Mouse (Mus musculus): ENCODE data around the gene Nudcd3.

Gene Nudcd3

GRCm38 (mm10) chr11:6200087-6200569 lies at the start of gene Nudcd3:
Gene Nudcd3 (minus strand): TSS chr11:6200415.
- DNase-seq (ENCODE audit: low read depth, low spot score): peak; percentile 90

DNA sequence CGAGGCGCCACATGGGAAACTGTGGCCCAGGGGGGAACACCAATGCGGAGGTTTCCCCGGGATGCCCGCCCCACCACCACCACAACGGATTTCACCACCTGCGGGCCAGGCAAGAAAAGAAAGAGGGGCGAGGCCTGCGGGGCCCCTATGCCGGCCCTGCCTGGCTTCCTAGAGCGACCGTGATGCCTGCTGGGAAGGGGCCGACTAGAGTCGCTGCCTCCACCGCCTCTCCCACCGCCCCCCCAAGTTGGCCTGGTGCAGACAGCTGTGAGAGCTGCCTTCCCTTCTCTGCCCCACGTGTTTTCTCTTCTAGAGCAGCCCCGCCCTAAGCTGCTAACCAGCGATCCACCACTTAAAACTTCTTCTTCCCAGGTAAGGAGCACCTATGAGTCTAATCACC lies 44.5 kb upstream of the Nudcd3 start:
- peak; percentile 50 for DNase-seq (ENCODE audit: low read depth, low spot score)

GRCm38 (mm10) chr11:6233025-6233424 lies 32.8 kb upstream of the Nudcd3 start:
- DNase-seq (ENCODE audit: low read depth, low spot score): no peak

DNA sequence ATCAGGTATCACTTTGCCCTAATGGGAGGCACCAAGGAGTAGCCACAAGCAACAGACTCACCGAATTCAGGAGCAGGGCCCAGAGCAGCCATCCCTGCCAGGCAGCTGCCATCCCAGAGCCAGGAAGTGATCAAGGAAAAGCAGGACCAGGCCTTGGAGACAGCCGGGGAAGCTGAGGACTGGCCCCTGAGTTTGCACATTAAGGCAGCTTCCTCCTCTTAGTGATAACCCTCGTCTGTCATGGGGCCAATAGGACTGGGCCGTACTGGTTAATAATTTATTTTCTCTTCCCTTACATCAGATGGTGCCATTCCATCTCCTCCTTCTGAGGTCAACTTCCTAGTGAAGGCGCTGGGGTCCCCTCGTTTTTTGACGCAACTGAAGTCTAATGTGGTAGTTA lies 29.8 kb upstream of the Nudcd3 start, which contains the start of gene Npc1l1:
Gene Npc1l1, minus strand, starts transcription at position 132 of the 400 bp plus-strand sequence.
- DNase-seq (ENCODE audit: low read depth, low spot score): no peak

- DNase-seq (ENCODE audit: low read depth, low spot score): no peak
Observed at GRCm38 (mm10) chr11:6224541-6225229, 24.5 kb upstream of the Nudcd3 start.

GRCm38 (mm10) chr11:6222187-6222586 lies 22.0 kb upstream of the Nudcd3 start:
- DNase-seq (ENCODE audit: low read depth, low spot score): peak; percentile 37

DNA sequence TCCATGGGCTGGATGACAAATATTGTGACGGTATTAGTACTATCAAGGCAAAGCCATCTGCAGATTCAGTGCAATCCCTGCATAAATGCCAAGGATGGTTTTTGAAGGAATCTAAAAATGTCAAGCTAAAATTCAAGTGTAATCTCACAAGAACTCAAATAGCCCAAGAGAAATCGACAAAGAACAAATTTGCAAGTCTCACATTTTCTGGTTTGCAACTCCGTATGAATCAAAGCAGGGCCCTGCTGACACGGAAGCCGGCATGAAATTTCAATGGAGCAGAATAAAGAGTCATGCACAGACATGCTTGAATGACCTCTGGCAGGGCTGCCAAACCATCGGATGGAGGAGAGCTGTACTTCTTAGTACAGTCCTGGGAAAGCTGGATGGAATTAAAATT lies 19.8 kb upstream of the Nudcd3 start:
- no peak for DNase-seq (ENCODE audit: low read depth, low spot score)

DNA sequence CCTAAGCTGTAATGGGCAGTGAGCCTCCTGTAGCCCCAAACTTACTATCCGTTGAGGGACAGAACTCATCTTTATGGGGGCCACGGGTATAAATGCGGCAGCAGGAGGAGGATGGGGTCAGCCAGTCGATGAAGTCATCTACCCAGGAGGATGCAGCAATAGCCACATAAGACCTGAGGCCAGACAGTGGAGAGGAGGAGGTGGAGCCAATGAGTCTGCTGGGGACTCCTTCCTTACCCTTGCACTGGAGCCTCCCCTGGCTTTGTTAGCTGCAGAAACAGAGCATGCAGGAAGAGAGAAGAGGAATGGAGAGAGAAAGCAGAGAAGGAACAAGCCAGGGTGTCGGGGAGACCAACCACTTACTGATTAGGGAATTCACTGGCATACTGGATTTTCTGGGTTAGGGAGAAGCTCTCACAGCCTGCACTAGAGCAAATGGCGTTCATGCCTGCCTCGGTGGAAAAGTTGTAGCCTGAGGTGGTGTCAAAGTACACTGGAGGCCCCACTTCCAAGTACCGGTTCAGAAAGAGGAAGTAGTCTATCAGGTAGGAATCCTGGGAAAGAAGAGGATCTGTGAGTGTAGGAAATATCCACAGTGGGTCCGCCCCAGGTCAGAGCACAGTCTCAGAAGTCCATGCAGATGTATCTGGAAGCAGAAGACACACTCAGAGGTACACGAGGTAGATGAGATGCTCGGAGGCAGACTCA lies 18.1 kb upstream of the Nudcd3 start:
- no peak for DNase-seq (ENCODE audit: low read depth, low spot score)

- DNase-seq (ENCODE audit: low read depth, low spot score): no peak
Observed at GRCm38 (mm10) chr11:6216834-6217233, 16.6 kb upstream of the Nudcd3 start.

DNA sequence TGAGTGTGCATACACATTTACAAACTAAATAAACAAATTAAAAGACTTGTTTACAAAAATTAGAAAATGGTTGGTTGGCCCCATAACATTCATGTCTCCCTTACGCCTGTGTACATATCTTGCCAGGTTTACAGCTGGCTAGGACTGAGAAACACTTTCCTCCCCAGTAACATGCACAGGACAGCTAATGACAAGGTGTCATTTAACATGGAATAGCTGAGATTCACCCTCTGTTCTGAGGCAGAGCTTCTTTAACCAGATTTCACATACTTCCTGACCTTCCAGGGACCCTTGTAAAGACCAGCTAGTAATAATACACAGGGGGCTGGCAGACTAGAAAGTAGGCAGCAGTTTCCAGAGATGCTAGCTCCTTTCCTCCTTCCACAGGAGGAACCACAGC lies 7.9 kb upstream of the Nudcd3 start:
- DNase-seq (ENCODE audit: low read depth, low spot score): no peak

- DNase-seq (ENCODE audit: low read depth, low spot score): no peak
Observed at GRCm38 (mm10) chr11:6207090-6207489, 6.9 kb upstream of the Nudcd3 start.

GRCm38 (mm10) chr11:6200570-6200969 lies 355 bp upstream of the Nudcd3 start:
- no peak for DNase-seq (ENCODE audit: low read depth, low spot score)

DNA sequence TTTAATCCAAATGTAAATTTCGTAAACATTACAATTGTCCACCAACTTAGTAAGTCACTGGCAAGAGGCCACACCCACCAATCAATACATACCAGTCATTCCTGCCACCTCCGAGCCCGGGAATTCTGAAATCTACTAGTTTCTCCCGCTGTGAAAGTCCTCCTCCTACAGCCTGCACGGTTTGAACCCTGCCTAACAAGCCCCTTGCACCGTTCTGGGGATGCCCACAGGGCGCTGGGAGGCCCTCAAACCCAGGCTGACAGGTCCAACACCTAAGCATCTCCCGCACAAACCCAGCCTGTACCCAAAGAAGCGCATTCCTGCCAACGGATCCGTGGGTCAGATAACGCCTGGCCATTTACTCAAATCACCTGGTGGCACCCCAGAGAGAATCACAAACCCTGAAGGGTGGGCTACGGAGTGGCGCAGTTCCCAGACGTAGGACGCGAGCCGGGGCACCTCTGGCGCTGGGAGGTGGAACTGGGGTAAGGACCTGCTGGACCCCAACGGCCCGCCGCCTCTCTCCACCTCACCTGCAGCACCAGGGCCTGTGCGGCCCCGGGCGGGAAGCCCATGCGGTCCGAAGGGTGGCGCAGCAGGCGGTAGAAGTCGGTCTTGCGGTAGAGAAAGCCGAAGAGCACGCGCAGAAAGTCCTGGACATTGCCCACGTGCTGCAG lies 667 bp downstream of the Nudcd3 start, which contains the start of gene A730071L15Rik:
Gene A730071L15Rik, plus strand, starts transcription at position 620 of the 677 bp plus-strand sequence.
- peak; percentile 57 for DNase-seq (ENCODE audit: low read depth, low spot score)

GRCm38 (mm10) chr11:6198449-6198848 lies 1.8 kb downstream of the Nudcd3 start:
- no peak for DNase-seq (ENCODE audit: low read depth, low spot score)

- no peak for DNase-seq (ENCODE audit: low read depth, low spot score)
Observed at GRCm38 (mm10) chr11:6196780-6197179, 3.4 kb downstream of the Nudcd3 start.

DNA sequence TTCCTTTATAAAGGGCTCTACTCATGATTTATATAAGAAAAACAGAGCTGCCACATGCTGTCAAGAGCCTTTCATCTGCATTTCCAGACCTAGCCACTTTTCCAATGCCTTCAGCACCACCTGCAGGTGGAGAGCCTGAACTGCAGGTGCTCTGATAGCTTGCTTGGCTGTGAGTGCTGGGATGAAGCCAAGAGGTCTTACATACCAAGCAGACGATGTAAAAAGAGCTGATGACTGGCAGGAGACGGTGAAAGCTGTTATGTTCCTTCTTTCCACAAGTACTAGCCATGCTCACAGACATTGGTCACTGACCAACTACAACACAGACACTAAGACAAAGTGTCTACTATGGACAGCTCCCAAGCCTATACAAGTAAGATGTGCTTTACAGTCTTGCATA lies 12.3 kb downstream of the Nudcd3 start:
- peak; percentile 87 for DNase-seq (ENCODE audit: low read depth, low spot score)

DNA sequence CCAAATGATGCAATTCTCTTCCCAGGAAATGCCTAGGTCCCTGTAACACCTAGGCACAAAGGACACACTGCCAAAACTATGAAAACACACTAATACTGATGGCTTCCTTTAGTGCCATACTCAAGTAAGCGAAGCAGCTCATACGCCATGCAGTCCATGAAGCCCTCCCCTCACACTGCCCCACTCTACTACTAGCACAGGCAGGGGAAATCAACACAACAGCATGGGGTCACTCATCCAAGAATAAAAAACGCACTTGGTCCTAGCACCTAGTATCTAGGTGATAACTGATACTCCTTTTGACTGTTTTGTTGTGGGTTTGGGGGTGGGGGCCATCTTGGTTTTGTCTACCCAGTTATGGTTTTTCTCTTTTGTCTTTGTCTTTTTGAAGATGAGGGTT lies 12.8 kb downstream of the Nudcd3 start:
- DNase-seq (ENCODE audit: low read depth, low spot score): no peak

- no peak for DNase-seq (ENCODE audit: low read depth, low spot score)
Observed at GRCm38 (mm10) chr11:6184202-6184935, 15.8 kb downstream of the Nudcd3 start.

DNA sequence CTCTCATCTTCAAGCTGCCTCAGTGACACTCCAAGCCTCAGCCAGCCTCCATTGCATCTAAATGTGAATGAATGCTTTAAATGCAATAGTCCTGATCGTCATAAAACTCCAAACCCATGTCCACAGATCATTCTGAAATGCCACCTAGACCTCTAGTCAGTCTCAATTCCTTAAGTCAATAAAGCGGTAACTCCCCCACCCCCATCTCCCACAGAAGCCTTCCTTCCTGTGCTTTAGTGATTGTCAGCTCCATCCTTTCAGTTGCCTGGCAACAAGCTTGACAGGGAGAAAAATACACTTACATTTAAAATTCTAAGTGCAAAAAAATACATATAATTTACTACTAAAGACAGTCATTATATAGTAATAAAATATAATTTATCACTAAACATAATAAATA lies 17.0 kb downstream of the Nudcd3 start:
- no peak for DNase-seq (ENCODE audit: low read depth, low spot score)

DNA sequence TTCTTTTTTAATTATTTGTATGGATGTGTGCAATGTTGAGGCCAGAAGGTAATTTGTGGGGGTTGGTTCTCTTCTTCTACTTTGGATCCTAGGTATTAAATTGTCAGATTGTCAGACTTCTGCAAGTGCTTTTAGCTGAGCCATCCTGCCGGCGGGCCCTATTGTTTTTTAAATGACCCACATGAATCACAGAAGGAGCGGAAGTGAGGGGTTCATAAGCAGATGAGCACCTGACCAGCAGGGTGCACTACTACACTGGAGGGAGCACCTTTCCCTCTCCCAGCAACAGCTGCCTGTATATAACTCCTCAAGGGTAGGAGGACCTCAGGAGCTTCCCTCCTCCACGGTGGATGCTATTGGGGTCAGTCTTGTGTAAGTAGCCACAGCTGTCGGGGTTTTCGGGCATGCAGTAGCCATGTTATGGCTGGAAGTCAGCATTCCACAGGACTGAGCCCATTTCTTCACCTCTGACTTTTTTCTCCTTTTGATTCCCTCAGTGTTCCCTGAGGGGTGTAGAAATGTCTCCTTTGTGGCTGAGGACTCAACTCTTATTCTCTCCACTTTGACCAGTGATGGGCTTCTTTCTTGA lies 19.3 kb downstream of the Nudcd3 start:
- peak; percentile 94 for DNase-seq (ENCODE audit: low read depth, low spot score)

GRCm38 (mm10) chr11:6179194-6179593 lies 21.0 kb downstream of the Nudcd3 start:
- DNase-seq (ENCODE audit: low read depth, low spot score): no peak

All from ES-CJ7 (cell line).